Mouse (Mus musculus) bone marrow, adult 2 months (tissue): ENCODE data around the gene Rcan2.

Experiments
- CTCF ChIP-seq: fragments of 200-500 bp; IDR thresholded peaks from 2 replicates; pipeline ENCODE4 v1.5.1; 2011; ENCODE audit warnings: low read length, control low read depth; ENCODE audit not compliant: control insufficient read depth, insufficient read depth
- POLR2A ChIP-seq: fragments of 200-500 bp; IDR thresholded peaks from 2 replicates; pipeline ENCODE4 v1.6.1; 2011; ENCODE audit warnings: low read depth, mild to moderate bottlenecking, control low read depth, low read length, borderline replicate concordance; ENCODE audit not compliant: control insufficient read depth

- TF ChIP-seq CTCF = no peak
- no peak for TF ChIP-seq POLR2A
Measured at GRCm38 (mm10) chr17:43883016-43883415, 81.9 kb downstream of the Rcan2 start.
